Mouse (Mus musculus) cerebellum, postnatal 25 days (tissue): ENCODE measurements around the gene Rer1.

Source experiments
- DNase-seq, 2 experiments: peaks; one replicate each; pipeline ENCODE4 v3.0.0; 2021; ENCODE audit warnings: mixed read lengths in 2 of 2

The Rer1 gene

GRCm38 (mm10) chr4:155113766-155114410, 27.7 kb upstream of the Rer1 start:
- no peak for DNase-seq

DNA sequence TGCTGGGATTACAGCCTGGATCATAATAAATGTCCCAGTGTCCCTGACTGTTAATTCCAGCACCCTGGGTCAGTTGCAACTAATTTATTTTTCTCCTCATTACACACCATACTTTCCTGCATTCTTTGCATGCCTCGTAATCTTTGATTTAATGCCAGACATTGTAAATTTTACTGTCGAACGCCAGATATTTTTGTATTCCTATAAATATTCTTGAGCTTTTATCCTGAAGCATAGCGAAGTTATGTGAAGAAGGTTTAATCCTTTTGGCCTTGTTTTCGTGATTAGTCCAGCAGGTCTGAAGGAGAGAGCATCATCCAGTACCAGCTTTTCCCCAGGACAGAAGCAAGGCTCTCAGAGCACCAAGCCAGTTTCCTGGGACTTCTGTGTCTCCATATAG, 23.3 kb upstream of the Rer1 start:
- no peak for DNase-seq

GRCm38 (mm10) chr4:155107886-155108285, 21.7 kb upstream of the Rer1 start:
- no peak for DNase-seq

- peak in 1 of 2 experiments; percentile 15 for DNase-seq
These were observed 12.4 kb upstream of the Rer1 start for GRCm38 (mm10) chr4:155098572-155098971.

- DNase-seq = peak; percentile 48 to 50
These were observed 11.3 kb upstream of the Rer1 start for GRCm38 (mm10) chr4:155097452-155097851.

- peak; percentile 77 to 80 for DNase-seq
These were observed 9.8 kb upstream of the Rer1 start for GRCm38 (mm10) chr4:155095967-155096366.

GRCm38 (mm10) chr4:155095238-155095900, 9.2 kb upstream of the Rer1 start:
- peak; percentile 90 to 93 for DNase-seq

- peak; percentile 61 to 71 for DNase-seq
These were observed 8.4 kb upstream of the Rer1 start for GRCm38 (mm10) chr4:155094565-155094964.

- peak; percentile 28 to 41 for DNase-seq
These were observed 7.4 kb upstream of the Rer1 start for GRCm38 (mm10) chr4:155093431-155094149.

DNA sequence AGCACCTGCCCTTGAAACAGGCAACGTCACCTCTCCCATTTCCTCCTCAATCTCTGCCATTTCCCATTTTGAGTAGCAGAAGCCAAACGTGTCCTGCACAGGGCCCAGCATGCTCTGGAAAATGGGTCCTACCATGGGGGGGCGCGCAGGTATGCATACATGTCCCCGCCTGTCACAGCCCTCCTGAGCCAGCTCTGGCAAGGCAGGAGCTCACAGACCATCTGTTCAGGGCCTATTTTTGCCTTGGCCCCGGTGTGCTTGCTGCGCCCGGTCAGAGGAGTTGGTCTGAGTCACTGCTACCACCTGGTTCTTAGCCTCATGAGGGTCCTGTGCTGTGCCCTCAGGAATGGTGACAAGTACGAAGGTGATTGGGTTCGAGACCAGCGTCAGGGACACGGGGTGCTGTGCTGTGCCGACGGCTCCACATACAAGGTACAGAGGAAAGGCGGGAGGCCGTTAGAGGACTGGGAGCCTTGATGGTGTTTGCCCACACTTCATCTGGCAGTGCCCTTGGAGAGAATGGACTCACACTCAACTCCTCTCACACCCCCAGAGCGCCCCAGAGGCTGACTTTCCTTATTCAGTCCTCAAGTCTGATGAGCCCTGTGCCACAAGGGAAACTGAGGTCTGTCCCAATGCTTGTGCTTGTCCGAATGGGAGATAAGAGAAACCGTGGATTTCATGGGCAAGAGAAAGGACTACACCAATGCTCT, 6.7 kb upstream of the Rer1 start:
- peak; percentile 94 to 95 for DNase-seq

GRCm38 (mm10) chr4:155090688-155091449, 4.7 kb upstream of the Rer1 start:
- DNase-seq = peak; percentile 14 to 20

DNA sequence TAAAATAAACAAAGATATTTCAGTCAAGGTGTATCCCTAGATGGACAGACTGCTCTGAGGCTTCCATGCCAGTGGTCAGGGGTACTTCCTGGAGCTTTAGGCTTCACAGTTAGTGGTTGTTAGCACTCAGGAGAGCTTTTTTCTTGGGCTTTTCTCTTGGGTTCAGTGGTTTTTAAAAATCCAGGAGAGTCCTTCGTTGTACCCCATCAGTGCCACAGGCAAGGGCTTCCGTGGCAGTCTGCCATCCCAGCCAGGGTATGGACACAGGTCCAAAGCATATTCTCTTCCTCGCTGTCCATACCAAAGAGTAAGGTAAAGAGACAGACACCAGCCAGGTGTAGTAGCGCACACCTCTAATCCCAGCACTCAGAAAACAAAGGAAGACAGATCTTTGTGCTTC, 4.0 kb upstream of the Rer1 start:
- DNase-seq = peak in 1 of 2 experiments; percentile 47

- no peak for DNase-seq
These were observed 3.1 kb upstream of the Rer1 start for GRCm38 (mm10) chr4:155089241-155089640.

DNA sequence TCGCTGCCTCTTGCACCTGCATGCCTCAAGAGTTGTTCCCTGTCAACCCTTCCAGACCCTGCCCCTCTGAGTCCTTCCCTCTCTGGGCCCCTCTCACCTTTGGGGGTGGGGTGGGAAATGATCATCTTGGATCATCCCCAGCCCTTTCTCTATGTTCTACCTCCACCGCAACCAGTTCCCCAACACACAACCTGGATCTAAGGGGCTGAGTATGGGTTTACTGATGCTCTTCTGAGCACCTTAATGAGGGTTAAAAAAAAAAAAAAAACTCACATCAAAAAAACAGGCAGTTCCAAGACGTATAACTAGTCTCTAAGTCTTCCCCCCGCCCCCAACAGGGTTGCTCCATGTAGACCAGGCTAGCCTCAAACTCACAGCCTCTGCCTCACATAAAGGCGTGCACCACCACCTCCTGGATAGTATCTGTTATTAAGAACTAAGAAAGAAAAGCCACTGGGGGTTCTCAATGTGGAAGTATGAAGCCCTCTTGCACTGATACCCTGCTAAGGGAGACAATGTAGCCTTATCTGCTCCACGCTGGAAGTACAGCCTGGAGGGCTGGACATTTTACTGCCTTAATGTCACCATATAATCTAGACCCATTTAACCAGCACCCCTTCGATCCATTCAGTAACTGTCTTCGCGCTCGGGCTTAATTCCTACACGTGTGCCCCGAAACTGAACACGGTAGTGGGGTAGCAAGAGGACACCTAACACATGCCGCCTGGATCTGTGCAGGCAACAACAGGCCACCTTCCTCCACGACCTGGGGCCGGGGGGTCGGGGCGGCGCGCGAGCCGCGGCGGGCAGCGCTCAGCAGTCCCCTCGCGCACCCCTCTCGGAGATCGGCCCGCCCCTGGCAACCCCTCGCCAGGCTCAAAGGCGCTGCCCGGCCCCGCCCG, 725 bp downstream of the Rer1 start:
- DNase-seq = no peak

DNA sequence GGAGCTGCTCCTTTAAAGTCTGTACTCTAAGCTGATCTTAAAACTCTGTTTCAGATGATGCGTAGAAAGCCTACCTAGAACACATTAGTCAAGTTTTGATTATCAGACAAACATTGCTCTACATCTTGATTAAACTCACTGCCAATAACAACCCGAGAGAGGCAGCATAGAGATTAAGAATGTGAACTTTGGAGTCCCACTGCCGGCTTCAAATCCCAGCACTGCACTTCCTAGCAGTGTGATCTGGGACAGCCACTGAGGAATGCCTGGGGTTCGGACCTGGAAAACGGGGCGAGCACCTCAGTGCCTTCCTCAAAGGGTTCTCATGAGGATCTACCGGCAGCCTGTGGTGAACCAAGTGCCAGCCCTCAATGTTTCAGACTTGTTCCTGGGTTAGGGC, 1.8 kb downstream of the Rer1 start:
- DNase-seq = peak in 1 of 2 experiments; percentile 7

DNA sequence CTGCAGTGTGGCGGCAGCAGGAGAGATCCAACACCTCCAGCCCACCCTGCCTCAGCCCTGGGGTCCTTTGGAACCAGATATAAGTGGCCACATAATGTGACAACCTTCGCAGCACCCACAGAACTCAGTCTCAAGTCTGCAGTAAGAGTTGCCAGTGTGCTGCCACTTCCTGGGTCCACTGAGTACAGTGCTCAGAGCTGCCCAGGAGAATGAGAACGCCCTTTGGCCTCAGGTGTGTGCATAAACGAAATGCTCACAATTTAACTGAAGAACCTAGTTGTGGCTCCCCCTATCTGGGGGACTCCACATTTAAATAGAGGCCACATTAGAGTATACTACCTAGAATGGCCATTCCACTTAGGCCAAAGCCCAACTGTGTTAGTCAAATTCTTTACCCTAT, 2.6 kb downstream of the Rer1 start:
- no peak for DNase-seq

GRCm38 (mm10) chr4:155079666-155080065, 6.5 kb downstream of the Rer1 start:
- no peak for DNase-seq

GRCm38 (mm10) chr4:155078808-155079207, 7.4 kb downstream of the Rer1 start:
- peak; percentile 60 to 68 for DNase-seq

DNA sequence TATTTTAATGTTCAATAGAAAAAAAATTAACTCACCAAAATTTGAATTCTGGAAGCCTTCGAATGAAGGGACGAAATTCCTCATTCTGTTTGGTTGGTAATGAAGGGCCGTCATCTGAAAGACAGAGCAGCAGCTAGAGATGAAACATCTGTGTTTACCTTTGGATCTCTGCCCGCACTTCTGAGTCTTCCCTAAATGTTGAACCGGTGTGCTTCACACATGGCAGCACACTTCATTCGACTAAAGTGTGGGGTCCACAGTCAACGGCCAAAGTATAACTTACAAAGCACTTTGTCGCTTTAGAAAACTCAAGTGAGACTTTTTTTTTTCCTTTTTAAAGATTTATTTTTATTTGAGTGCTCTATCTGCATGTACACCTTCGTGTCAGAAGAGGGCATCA, 9.5 kb downstream of the Rer1 start:
- no peak for DNase-seq

- no peak for DNase-seq
These were observed 10.4 kb downstream of the Rer1 start for GRCm38 (mm10) chr4:155075813-155076212.

GRCm38 (mm10) chr4:155075137-155075536, 11.0 kb downstream of the Rer1 start:
- DNase-seq = peak in 1 of 2 experiments; percentile 37
